Mouse (Mus musculus) hindbrain, embryonic 15.5 days (tissue): Measurements from ENCODE around the gene Nbdy. TPM values are rescaled to one million over a fixed set of nuclear protein-coding genes. Genes with fewer than 3 reads are reported as not detected.

Experiments used
- polyA plus RNA-seq: library from polyadenylated mRNA; unstranded; fragments of >200 nt; fragmentation: Nextera tagmentation; extraction: Ambion mirVana; gene quantifications from 2 replicates; pipeline ENCODE4 v1.2.1, GENCODE M21; 2015

Nbdy gene
- polyA plus RNA-seq, 1 experiment from 2014 or later: 142 TPM

Other genes starting within 250 kb of the Nbdy start
- 51.2 and 52.4 TPM in 2 replicates for gene Ubqln2, start 225.4 kb upstream of the Nbdy start, polyA plus RNA-seq
- not detected in 2 replicates for gene Cypt3, start 165.0 kb upstream of the Nbdy start, polyA plus RNA-seq
- gene Kctd12b, start 27.2 kb upstream of the Nbdy start, polyA plus RNA-seq: 3.2 and 3.4 TPM in 2 replicates
- gene Spin2c, start 108.6 kb downstream of the Nbdy start, polyA plus RNA-seq: 25.5 and 28.5 TPM in 2 replicates